Comparison of ENCODE assay signal across 8 mouse cellular contexts in the genomic region with DNA sequence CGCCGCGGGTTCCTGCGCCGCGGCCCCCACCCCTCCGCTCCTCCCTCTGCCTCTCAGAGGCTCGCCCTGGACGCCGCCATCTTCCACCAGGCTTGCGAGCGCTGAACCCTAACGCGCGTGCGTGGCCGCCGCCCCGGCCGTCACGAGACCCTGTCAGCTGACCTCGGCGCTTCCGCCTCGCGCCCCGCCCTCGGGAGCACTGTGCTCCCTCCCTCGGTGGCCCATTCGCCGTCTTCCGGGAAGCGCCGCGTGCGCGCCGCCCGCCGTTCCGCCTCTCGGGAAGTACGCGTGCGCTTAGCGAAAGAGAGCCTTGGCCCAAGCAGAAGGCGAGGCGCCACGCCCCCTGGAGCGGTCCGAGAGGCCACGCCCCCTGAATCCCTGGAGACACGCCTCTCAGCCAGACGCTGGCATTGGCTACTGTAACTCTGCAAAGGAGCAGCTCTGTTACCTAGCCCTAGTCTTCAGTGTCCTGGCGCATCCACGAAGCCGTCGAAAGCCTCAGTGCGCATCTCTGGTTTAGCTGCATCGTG. TPM values are rescaled to one million over a fixed set of nuclear protein-coding genes. Genes with fewer than 3 reads are reported as not detected.
DNase-seq lines count a peak whose midpoint lies in the region; ATAC-seq lines count a peak whose summit lies in the region.

Dnajc13 (minus strand) TSS at position 108 of the 530 bp plus-strand sequence.

- peak; percentile 97 for DNase-seq in R1 (ENCODE audit: low read depth, low spot score)
- peak; percentile 96 to 98 for DNase-seq in cerebellum, postnatal 25 days
- DNase-seq in frontal cortex, postnatal 25 days (ENCODE audit: low spot score in 2 of 2): peak; percentile 91 to 96
- peak; percentile 96 for DNase-seq in hindbrain, embryonic 14.5 days (ENCODE audit: low spot score)
- DNase-seq in layer of hippocampus, postnatal 36 days: peak; percentile 98
- peak; percentile 99 for DNase-seq in lung, postnatal 36 days
- peak; percentile 98 for DNase-seq in retina, postnatal 1 day
- DNase-seq in urinary bladder, adult 18-20 months (ENCODE audit: low spot score in 2 of 2): peak; percentile 98 to 99

- H3K27me3 ChIP-seq in hindbrain, embryonic 14.5 days (ENCODE audit: control insufficient read depth, insufficient read depth, low read length): no peaks in the 10 kb centered on the region

- peak within 1 kb of the TSS; percentile 95 for H3K9ac ChIP-seq in hindbrain, embryonic 14.5 days

- peak within 1 kb of the TSS; percentile 91 for H3K27ac ChIP-seq in hindbrain, embryonic 14.5 days

- no peaks in the 10 kb centered on the region for H3K9me3 ChIP-seq in hindbrain, embryonic 14.5 days (ENCODE audit: control insufficient read depth, low read length)

- H3K36me3 ChIP-seq in hindbrain, embryonic 14.5 days (replicated peaks; ENCODE audit: control insufficient read depth, insufficient read depth): no peaks in the 10 kb centered on the region

- peak within 1 kb of the TSS; percentile 95 for H3K4me2 ChIP-seq in hindbrain, embryonic 14.5 days (replicated peaks)

- peak; percentile 97 for ATAC-seq in hindbrain, embryonic 14.5 days (ENCODE audit: low FRiP score)

- under 1% methylated on average over 58 of the region's 60 CpGs for WGBS in hindbrain, embryonic 14.5 days

- peaks cover 18% of the 10 kb centered on the region for H3K4me1 ChIP-seq in hindbrain, embryonic 14.5 days (replicated peaks; ENCODE audit: control insufficient read depth, insufficient read depth, low read length)

- H3K4me3 ChIP-seq in hindbrain, embryonic 14.5 days (replicated peaks; ENCODE audit: low read length): peak within 1 kb of the TSS; percentile 99

RNA-seq across cellular contexts. Expression of gene Dnajc13, which starts in this region (rescaled TPM):
- polyA plus RNA-seq in hindbrain, embryonic 14.5 days (2014; fragmentation: Nextera tagmentation; extraction: Ambion mirVana): 25.3 and 25.5 TPM in 2 replicates
- 10 to 100 TPM; 61.7 to 70.3 TPM for total RNA-seq in layer of hippocampus, postnatal 36 days (2021)

Comparison
In these comparisons a context has a peak if more than half of its experiments do, and no peak if none do; other contexts are left out.
1. Peak in every context shown above with its lines: DNase-seq, ATAC-seq, H3K4me3 ChIP-seq and H3K27ac ChIP-seq.